Mouse (Mus musculus): ENCODE measurements around the gene Lman2. TPM values are rescaled to one million over a fixed set of nuclear protein-coding genes. Genes with fewer than 3 reads are reported as not detected.

Gene Lman2
- polyA plus RNA-seq, 1 experiment from 2014 or later, result 121 TPM

- Histone ChIP-seq H3K27ac (ENCODE audit: low read depth, low read length) (no peak overlapping the region), H3K9me3 (ENCODE audit: control insufficient read depth, low read length) (no peaks in the 10 kb centered on the region), H3K9ac (ENCODE audit: low read depth, low read length) (no peak overlapping the region), H3K27me3 (replicated peaks; ENCODE audit: control insufficient read depth, insufficient read depth, low read length) (no peaks in the 10 kb centered on the region), H3K4me1 (replicated peaks; ENCODE audit: control insufficient read depth, insufficient read depth, low read length) (no peaks in the 10 kb centered on the region), H3K4me3 (ENCODE audit: low read depth, low read length) (no peak overlapping the region), H3K4me2 (no peak overlapping the region), H3K36me3 (ENCODE audit: control insufficient read depth, insufficient read depth, low read length) (peaks cover 41% of the 10 kb centered on the region)
- 88% methylated on average over 5 of the region's 5 CpGs for WGBS
- DNase-seq (ENCODE audit: low spot score) (no peak), ATAC-seq (replicated peaks; ENCODE audit: low FRiP score) (no peak)
Observed at GRCm38 (mm10) chr13:55300913-55301312, 61.7 kb downstream of the Lman2 start.

GRCm38 (mm10) chr13:55296760-55297159, 65.8 kb downstream of the Lman2 start:
- Histone ChIP-seq H3K36me3 (ENCODE audit: control insufficient read depth, insufficient read depth, low read length) (peaks cover 53% of the 10 kb centered on the region), H3K4me1 (replicated peaks; ENCODE audit: control insufficient read depth, insufficient read depth, low read length) (no peaks in the 10 kb centered on the region), H3K4me3 (ENCODE audit: low read depth, low read length) (no peak overlapping the region), H3K4me2 (no peak overlapping the region), H3K27ac (ENCODE audit: low read depth, low read length) (no peak overlapping the region), H3K27me3 (replicated peaks; ENCODE audit: control insufficient read depth, insufficient read depth, low read length) (no peaks in the 10 kb centered on the region), H3K9ac (ENCODE audit: low read depth, low read length) (no peak overlapping the region), H3K9me3 (ENCODE audit: control insufficient read depth, low read length) (no peaks in the 10 kb centered on the region)
- no peak for DNase-seq (ENCODE audit: low spot score)
- no peak for ATAC-seq (replicated peaks; ENCODE audit: low FRiP score)
- 94% methylated on average over 1 of the region's 1 CpGs for whole genome bisulfite sequencing

Other genes starting within 250 kb of the Lman2 start
- not detected in 2 replicates for gene Gm17617, start 229.2 kb downstream of the Lman2 start, polyA plus RNA-seq (2014; fragmentation: Nextera tagmentation; extraction: Ambion mirVana)
- gene Fgfr4, start 210.1 kb downstream of the Lman2 start, polyA plus RNA-seq (2014; fragmentation: Nextera tagmentation; extraction: Ambion mirVana), result 6.8 and 8.0 TPM in 2 replicates
- 35.5 and 41.3 TPM in 2 replicates for gene Nsd1, start 153.0 kb downstream of the Lman2 start, polyA plus RNA-seq (2014; fragmentation: Nextera tagmentation; extraction: Ambion mirVana)
- gene Prelid1, start 42.3 kb downstream of the Lman2 start, polyA plus RNA-seq (2014; fragmentation: Nextera tagmentation; extraction: Ambion mirVana), result 493 and 494 TPM in 2 replicates
- gene Rab24, start 40.8 kb downstream of the Lman2 start, polyA plus RNA-seq (2014; fragmentation: Nextera tagmentation; extraction: Ambion mirVana), result 78.7 and 79.6 TPM in 2 replicates
- gene Mxd3, start 33.0 kb downstream of the Lman2 start, polyA plus RNA-seq (2014; fragmentation: Nextera tagmentation; extraction: Ambion mirVana), result 15.6 and 16.4 TPM in 2 replicates
- gene Rgs14, start 6.9 kb upstream of the Lman2 start, polyA plus RNA-seq (2014; fragmentation: Nextera tagmentation; extraction: Ambion mirVana), result 1.2 and 1.9 TPM in 2 replicates
- gene Slc34a1, start 35.4 kb upstream of the Lman2 start, polyA plus RNA-seq (2014; fragmentation: Nextera tagmentation; extraction: Ambion mirVana), result not detected in 2 replicates
- not detected in 2 replicates for gene Pfn3, start 52.4 kb upstream of the Lman2 start, polyA plus RNA-seq (2014; fragmentation: Nextera tagmentation; extraction: Ambion mirVana)
- gene F12, start 64.0 kb upstream of the Lman2 start, polyA plus RNA-seq (2014; fragmentation: Nextera tagmentation; extraction: Ambion mirVana), result 62.3 and 63.4 TPM in 2 replicates
- gene Grk6, start 82.3 kb upstream of the Lman2 start, polyA plus RNA-seq (2014; fragmentation: Nextera tagmentation; extraction: Ambion mirVana), result 45.8 and 49.0 TPM in 2 replicates
- 0.29 and 0.35 TPM in 2 replicates for gene Prr7, start 101.5 kb upstream of the Lman2 start, polyA plus RNA-seq (2014; fragmentation: Nextera tagmentation; extraction: Ambion mirVana)
- gene Dbn1, start 125.3 kb upstream of the Lman2 start, polyA plus RNA-seq (2014; fragmentation: Nextera tagmentation; extraction: Ambion mirVana), result 64.9 and 69.0 TPM in 2 replicates
- gene Pdlim7, start 150.9 kb upstream of the Lman2 start, polyA plus RNA-seq (2014; fragmentation: Nextera tagmentation; extraction: Ambion mirVana), result 86.4 and 94.6 TPM in 2 replicates
- gene Dok3, start 166.5 kb upstream of the Lman2 start, polyA plus RNA-seq (2014; fragmentation: Nextera tagmentation; extraction: Ambion mirVana), result 4.3 and 6.0 TPM in 2 replicates
- 62.9 and 64.6 TPM in 2 replicates for gene Ddx41, start 173.9 kb upstream of the Lman2 start, polyA plus RNA-seq (2014; fragmentation: Nextera tagmentation; extraction: Ambion mirVana)
- gene Fam193b, start 208.3 kb upstream of the Lman2 start, polyA plus RNA-seq (2014; fragmentation: Nextera tagmentation; extraction: Ambion mirVana), result 18.7 and 25.3 TPM in 2 replicates
- gene Tmed9, start 210.9 kb upstream of the Lman2 start, polyA plus RNA-seq (2014; fragmentation: Nextera tagmentation; extraction: Ambion mirVana), result 58.7 and 61.9 TPM in 2 replicates
- 16.0 and 16.4 TPM in 2 replicates for gene B4galt7, start 237.1 kb upstream of the Lman2 start, polyA plus RNA-seq (2014; fragmentation: Nextera tagmentation; extraction: Ambion mirVana)